Mouse (Mus musculus) lung, embryonic 14.5 days (tissue): ENCODE results near the gene Bmp5. TPM values are rescaled to one million over a fixed set of nuclear protein-coding genes. Genes with fewer than 3 reads are reported as not detected.

Experiments
- ATAC-seq: fragments of 200-750 bp; cut with Nextera tagmentation; 2 replicates; pipeline ENCODE4 v1.8.0; 2017; ENCODE audit warnings: mild to moderate bottlenecking, moderate TSS enrichment, moderate library complexity; ENCODE audit not compliant: insufficient read depth
- DNase-seq: peaks from one replicate; pipeline ENCODE4 v3.0.0-alpha.2; 2015
- H3K27ac ChIP-seq: fragments of 300-500 bp; sonication (generic); 2 replicates; pipeline ENCODE4 v1.5.1; 2014; ENCODE audit warnings: low read depth, mild to moderate bottlenecking, moderate library complexity
- H3K27me3 ChIP-seq: fragments of 300-500 bp; sonication (generic); 2 replicates; pipeline ENCODE4 v1.6.1; 2014; ENCODE audit warnings: low read length, control low read depth; ENCODE audit not compliant: insufficient read depth
- H3K36me3 ChIP-seq: fragments of 300-500 bp; sonication (generic); 2 replicates; pipeline ENCODE4 v1.6.1; 2014; ENCODE audit warnings: control low read depth; ENCODE audit not compliant: insufficient read depth
- H3K4me1 ChIP-seq: fragments of 300-500 bp; sonication (generic); 2 replicates; pipeline ENCODE4 v1.6.1; 2014; ENCODE audit warnings: antibody characterized with exemption, control low read depth; ENCODE audit not compliant: insufficient read depth
- H3K4me2 ChIP-seq: fragments of 300-500 bp; sonication (generic); 2 replicates; pipeline ENCODE4 v1.6.1; 2014; ENCODE audit warnings: mild to moderate bottlenecking
- H3K4me3 ChIP-seq: fragments of 300-500 bp; sonication (generic); 2 replicates; pipeline ENCODE4 v1.5.1; 2014; ENCODE audit warnings: low read depth, low read length
- H3K9ac ChIP-seq: fragments of 300-500 bp; sonication (generic); 2 replicates; pipeline ENCODE4 v1.6.1; 2014
- H3K9me3 ChIP-seq: fragments of 300-500 bp; sonication (generic); 2 replicates; pipeline ENCODE4 v1.6.1; 2016; ENCODE audit warnings: low read depth, low read length, control low read depth
- CTCF ChIP-seq: IDR thresholded peaks from 2 replicates; pipeline ENCODE4 v1.5.1; 2016; ENCODE audit warnings: antibody characterized with exemption, low read depth
- WGBS: fragments of 180-500 bp; shearing (Covaris S2); extraction: QIAGEN DNeasy Blood & Tissue Kit; methylation state at CpG from one replicate; pipeline ENCODE4 v1.1.7; 2014; 5-methylcytosine and 5-hydroxymethylcytosine counted together
- polyA plus RNA-seq: library from polyadenylated mRNA; unstranded; fragments of >200 nt; fragmentation: Nextera tagmentation; extraction: Ambion mirVana; gene quantifications from 2 replicates; pipeline ENCODE4 v1.2.1, GENCODE M21; 2014

Bmp5 gene
- polyA plus RNA-seq, 1 experiment from 2014 or later, result 37.6 TPM

GRCm38 (mm10) chr9:75833189-75833732 lies 58.1 kb downstream of the Bmp5 start:
- peak; percentile 58; the same call in 1 of the 2 replicates for ATAC-seq
- 77% methylated on average over 5 of the region's 5 CpGs for WGBS

GRCm38 (mm10) chr9:75839450-75839849 lies 64.3 kb downstream of the Bmp5 start:
- no peak overlapping the region for H3K4me3 ChIP-seq
- no peaks in the 10 kb centered on the region for H3K27me3 ChIP-seq
- H3K4me1 ChIP-seq, result no peaks in the 10 kb centered on the region
- WGBS, result 75% methylated on average over 3 of the region's 3 CpGs
- no peak overlapping the region for H3K4me2 ChIP-seq
- DNase-seq (no peak), ATAC-seq (no peak)
- no peak overlapping the region for H3K9ac ChIP-seq
- no peak overlapping the region for H3K27ac ChIP-seq
- no peaks in the 10 kb centered on the region for H3K9me3 ChIP-seq
- TF ChIP-seq CTCF, result no peak
- H3K36me3 ChIP-seq, result peaks cover 13% of the 10 kb centered on the region

More at GRCm38 (mm10) chr9:75833189-75833732, 58.1 kb downstream of the Bmp5 start:
- Histone ChIP-seq H3K27me3 (no peaks in the 10 kb centered on the region), H3K36me3 (peaks cover 3% of the 10 kb centered on the region; the same call in 1 of the 2 replicates), H3K9ac (no peak overlapping the region), H3K4me3 (no peak overlapping the region), H3K4me2 (no peak overlapping the region), H3K4me1 (no peaks in the 10 kb centered on the region), H3K9me3 (no peaks in the 10 kb centered on the region), H3K27ac (no peak overlapping the region)
- TF ChIP-seq CTCF, result no peak
- peak; percentile 64 for DNase-seq

GRCm38 (mm10) chr9:75840841-75841240 lies 65.7 kb downstream of the Bmp5 start:
- TF ChIP-seq CTCF, result no peak
- H3K27me3 ChIP-seq, result no peaks in the 10 kb centered on the region
- H3K4me3 ChIP-seq, result no peak overlapping the region
- no peak for ATAC-seq
- peaks cover 13% of the 10 kb centered on the region for H3K36me3 ChIP-seq
- H3K9ac ChIP-seq, result no peak overlapping the region
- no peaks in the 10 kb centered on the region for H3K9me3 ChIP-seq
- no peak overlapping the region for H3K4me2 ChIP-seq
- 82% methylated on average over 6 of the region's 6 CpGs for WGBS
- no peak overlapping the region for H3K27ac ChIP-seq
- no peaks in the 10 kb centered on the region for H3K4me1 ChIP-seq
- DNase-seq, result no peak

GRCm38 (mm10) chr9:75846010-75846409 lies 70.8 kb downstream of the Bmp5 start:
- no peak overlapping the region for H3K27ac ChIP-seq
- no peak overlapping the region for H3K4me2 ChIP-seq
- H3K27me3 ChIP-seq, result no peaks in the 10 kb centered on the region
- DNase-seq (no peak), ATAC-seq (no peak)
- no peaks in the 10 kb centered on the region for H3K9me3 ChIP-seq
- no peak overlapping the region for H3K9ac ChIP-seq
- H3K4me3 ChIP-seq, result no peak overlapping the region
- TF ChIP-seq CTCF, result no peak
- no peaks in the 10 kb centered on the region for H3K4me1 ChIP-seq
- no peaks in the 10 kb centered on the region for H3K36me3 ChIP-seq

- H3K36me3 ChIP-seq, result no peaks in the 10 kb centered on the region
- TF ChIP-seq CTCF, result no peak
- H3K9ac ChIP-seq, result no peak overlapping the region
- H3K4me2 ChIP-seq, result no peak overlapping the region
- H3K4me1 ChIP-seq, result no peaks in the 10 kb centered on the region
- H3K27ac ChIP-seq, result no peak overlapping the region
- no peaks in the 10 kb centered on the region for H3K9me3 ChIP-seq
- no peaks in the 10 kb centered on the region for H3K27me3 ChIP-seq
- no peak overlapping the region for H3K4me3 ChIP-seq
- WGBS, result 52% methylated on average over 5 of the region's 5 CpGs
- ATAC-seq, result no peak
- DNase-seq, result no peak
Measured at GRCm38 (mm10) chr9:75850670-75851228, 75.6 kb downstream of the Bmp5 start.

GRCm38 (mm10) chr9:75858161-75858560 lies 83.0 kb downstream of the Bmp5 start:
- no peaks in the 10 kb centered on the region for H3K36me3 ChIP-seq
- H3K4me2 ChIP-seq, result no peak overlapping the region
- 73% methylated on average over 3 of the region's 3 CpGs for WGBS
- no peaks in the 10 kb centered on the region for H3K4me1 ChIP-seq
- TF ChIP-seq CTCF, result no peak
- DNase-seq, result no peak
- no peak for ATAC-seq
- no peaks in the 10 kb centered on the region for H3K9me3 ChIP-seq
- H3K9ac ChIP-seq, result no peak overlapping the region
- H3K27me3 ChIP-seq, result no peaks in the 10 kb centered on the region
- H3K4me3 ChIP-seq, result no peak overlapping the region
- no peak overlapping the region for H3K27ac ChIP-seq

- Histone ChIP-seq H3K36me3 (no peaks in the 10 kb centered on the region), H3K4me1 (no peaks in the 10 kb centered on the region), H3K4me3 (no peak overlapping the region), H3K4me2 (no peak overlapping the region), H3K27ac (no peak overlapping the region), H3K27me3 (no peaks in the 10 kb centered on the region), H3K9me3 (no peaks in the 10 kb centered on the region), H3K9ac (no peak overlapping the region)
- WGBS, result 78% methylated on average over 2 of the region's 2 CpGs
- ATAC-seq, result no peak
- no peak for TF ChIP-seq CTCF
- no peak for DNase-seq
Measured at GRCm38 (mm10) chr9:75858939-75859338, 83.8 kb downstream of the Bmp5 start.
